14 mouse cellular contexts compared by ENCODE assay signal in genomic region chr17:72361961-72362360, GRCm38 (mm10).
"Had no signal": no experiment of that assay in that cellular context is flagged by ENCODE, and none has a peak within 500 bp of the region (broad histone marks: within the 10 kb centered on the region; RNA-seq: fewer than 3 reads in every experiment).

No protein-coding gene starts in this region.

- H3K4me1 ChIP-seq: kidney, embryonic 15.5 days; limb, embryonic 12.5 days; liver, embryonic 13.5 days; stomach, embryonic 15.5 days had no signal

- H3K9ac ChIP-seq: kidney, embryonic 15.5 days; limb, embryonic 12.5 days; liver, embryonic 13.5 days; stomach, embryonic 15.5 days had no signal

- H3K9me3 ChIP-seq: limb, embryonic 12.5 days; stomach, embryonic 15.5 days had no signal

- H3K4me3 ChIP-seq: kidney, embryonic 15.5 days; left cerebral cortex, adult 2 months; limb, embryonic 12.5 days; liver, embryonic 13.5 days; stomach, embryonic 15.5 days had no signal

- DNase-seq: kidney, adult 8-10 months; kidney, postnatal 10 days; kidney, postnatal 36 days; layer of hippocampus, postnatal 36 days; liver; liver, embryonic 13.5 days; lung, postnatal 14 days; midbrain, embryonic 14.5 days; thymus, postnatal 25 days had no signal

- H3K4me2 ChIP-seq: kidney, embryonic 15.5 days; limb, embryonic 12.5 days; liver, embryonic 13.5 days; midbrain, embryonic 11.5 days; stomach, embryonic 15.5 days had no signal

- H3K36me3 ChIP-seq: kidney, embryonic 15.5 days; limb, embryonic 12.5 days; liver, embryonic 13.5 days; stomach, embryonic 15.5 days had no signal

- H3K27me3 ChIP-seq: kidney, embryonic 15.5 days; limb, embryonic 12.5 days; liver, embryonic 13.5 days; stomach, embryonic 15.5 days had no signal

- H3K27ac ChIP-seq: kidney, embryonic 15.5 days; left cerebral cortex, adult 2 months; limb, embryonic 12.5 days; liver, embryonic 13.5 days; stomach, embryonic 15.5 days had no signal
